Mouse (Mus musculus): ENCODE data around the gene Rpl38.

DNA sequence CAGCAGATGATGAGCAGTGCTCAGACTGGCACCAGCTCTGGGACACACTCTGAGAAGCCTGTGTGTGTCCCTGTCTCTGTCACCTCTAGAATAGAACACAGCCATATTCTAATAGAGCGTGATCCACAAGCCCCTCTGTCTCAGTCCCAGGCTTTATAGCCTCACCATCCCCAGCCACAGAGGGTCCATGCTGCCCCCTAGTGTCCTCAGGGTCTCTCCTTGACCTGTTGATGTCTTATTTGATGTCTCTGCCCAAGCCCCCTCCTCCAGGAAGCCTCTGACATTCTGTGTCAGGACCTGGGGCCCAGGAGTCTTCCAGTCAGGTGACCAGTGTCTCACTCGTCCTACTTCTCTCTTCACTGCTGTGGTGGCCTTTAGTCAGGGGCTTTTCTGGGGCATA, 24.2 kb upstream of the Rpl38 start:
- TF ChIP-seq CTCF (IDR thresholded peaks at IDR 0.05; ENCODE audit: extremely low read depth, insufficient read depth, low read length) (no peak), POLR2A (IDR thresholded peaks at IDR 0.05; ENCODE audit: extremely low read depth, insufficient read depth, low read length) (no peak)
